Mouse (Mus musculus): ENCODE measurements at regions not wholly inside any gene's neighbourhood (a gene's known extent, or its start where the extent isn't known, plus 50 kb on each side); places are given as distances from the start of the nearest gene placed in this dataset.

- no peak for DNase-seq (ENCODE audit: low spot score in 2 of 2)
Measured at GRCm38 (mm10) chr12:106582760-106583159, 572.7 kb downstream of the Vrk1 start.

DNA sequence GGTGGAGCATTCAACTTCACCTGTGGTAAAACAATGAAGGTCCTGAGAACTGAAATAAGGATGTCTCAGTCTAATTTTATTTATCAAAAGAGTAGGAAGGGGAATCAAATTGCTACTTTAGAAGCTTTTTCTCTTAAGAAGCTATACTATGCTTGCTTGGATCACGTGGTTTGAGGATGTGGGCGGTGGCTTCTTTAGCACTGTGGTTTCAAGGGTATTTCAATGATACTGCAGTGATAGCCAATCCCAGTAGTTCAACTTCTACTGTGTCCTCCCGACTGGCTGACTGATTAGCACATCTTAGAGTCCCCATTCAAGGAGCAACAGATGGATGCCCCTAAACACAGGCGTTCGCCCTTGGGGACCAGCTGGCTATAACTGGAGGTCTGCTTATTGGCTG lies 575.6 kb downstream of the Vrk1 start:
- peak in 1 of 2 experiments; percentile 19 for DNase-seq (ENCODE audit: low spot score in 2 of 2)

- no peak for DNase-seq (ENCODE audit: low spot score in 2 of 2)
Measured at GRCm38 (mm10) chr12:106592686-106593085, 582.7 kb downstream of the Vrk1 start.

GRCm38 (mm10) chr12:106597636-106598035 lies 587.6 kb downstream of the Vrk1 start:
- no peak for DNase-seq (ENCODE audit: low spot score in 2 of 2)

DNA sequence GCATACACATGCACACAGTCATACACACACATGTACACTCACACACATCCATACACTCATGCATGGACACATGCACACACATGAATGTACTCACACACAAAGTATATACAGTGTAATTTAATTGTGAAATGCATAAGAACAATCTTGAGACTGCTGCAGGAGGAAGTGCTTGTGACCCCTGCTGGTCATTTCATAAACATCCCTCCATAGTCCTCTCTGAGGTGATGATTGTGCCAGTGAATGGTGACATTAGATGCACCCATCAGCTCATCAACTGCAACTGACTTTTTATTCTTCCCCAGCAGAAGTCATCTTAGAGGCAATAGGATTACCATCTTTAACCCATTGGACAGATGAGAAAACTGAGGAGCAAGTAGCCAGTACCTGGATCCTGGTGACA lies 597.2 kb downstream of the Vrk1 start:
- DNase-seq (ENCODE audit: low spot score in 2 of 2) = peak in 1 of 2 experiments; percentile 16

DNA sequence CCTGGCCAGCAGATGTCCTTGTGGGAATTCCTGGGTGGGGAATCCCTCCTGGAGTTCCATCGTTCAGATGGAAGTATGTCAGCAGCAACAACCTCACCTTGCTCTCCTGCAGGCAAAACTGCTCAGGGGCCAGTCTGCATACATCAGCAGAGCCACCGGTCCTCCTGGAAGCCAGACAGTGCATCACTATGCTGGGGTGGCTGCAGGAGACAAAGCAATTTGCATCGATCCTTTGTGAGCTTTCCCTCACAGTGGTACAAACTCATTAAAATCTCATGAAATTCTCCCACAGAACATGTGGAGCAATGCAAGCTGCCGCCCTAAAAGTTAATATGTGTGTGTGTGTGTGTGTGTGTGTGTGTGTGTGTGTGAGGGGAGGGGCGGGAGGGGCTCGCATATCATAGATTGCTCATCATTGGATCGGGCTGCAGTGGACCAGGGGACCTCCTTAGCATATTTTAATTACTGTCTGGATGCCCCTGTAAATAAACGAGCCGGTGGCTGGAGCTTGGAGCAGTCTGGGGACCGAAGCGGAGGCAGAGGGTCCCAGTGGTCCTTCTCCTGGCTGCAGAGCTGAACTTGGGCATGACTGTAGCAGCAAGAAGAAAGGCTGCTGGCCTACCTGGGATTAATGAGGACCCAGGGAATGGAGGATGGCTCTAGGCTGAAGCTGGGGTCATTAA lies 597.8 kb downstream of the Vrk1 start:
- no peak for DNase-seq (ENCODE audit: low spot score in 2 of 2)

DNA sequence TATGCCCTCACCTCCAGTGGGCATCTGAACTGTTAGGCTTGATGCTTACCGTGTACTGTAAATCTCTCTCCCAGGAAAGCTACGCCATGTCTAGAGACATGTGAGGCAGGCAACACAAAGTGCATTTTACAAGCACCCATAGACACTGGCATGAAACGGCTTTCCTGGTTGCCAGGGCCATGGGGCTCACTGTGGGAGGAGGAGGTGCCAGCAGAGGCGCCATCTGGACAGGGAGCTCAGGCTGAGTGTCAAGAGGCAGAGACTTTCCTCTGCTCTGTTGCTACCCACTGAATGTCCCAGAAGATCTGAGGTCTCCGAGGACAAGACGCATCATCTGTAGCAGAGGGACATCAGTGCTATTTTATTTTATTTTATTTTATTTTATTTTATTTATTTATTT lies 608.7 kb downstream of the Vrk1 start:
- DNase-seq (ENCODE audit: low spot score in 2 of 2) = no peak

DNA sequence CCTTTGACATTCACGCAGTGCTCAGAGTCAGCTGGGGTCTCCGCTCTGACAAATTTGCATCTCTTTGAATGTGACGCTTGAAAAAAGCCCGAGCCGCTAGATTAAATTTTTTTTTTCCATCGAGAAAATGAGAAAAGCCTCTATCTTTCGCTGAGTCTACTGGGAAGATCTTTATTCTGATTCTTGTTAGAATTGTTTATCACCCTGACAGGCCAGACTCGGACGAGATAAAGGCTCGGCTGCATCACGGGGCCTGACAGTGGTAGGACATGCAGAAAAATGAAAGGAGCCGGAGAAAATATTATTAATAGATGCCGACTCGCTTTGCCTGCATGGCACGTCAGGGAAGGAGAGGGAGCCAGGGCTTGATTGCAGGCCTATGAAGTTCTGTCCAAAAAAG lies 616.8 kb downstream of the Vrk1 start:
- DNase-seq (ENCODE audit: low spot score in 2 of 2) = no peak

GRCm38 (mm10) chr12:106632566-106632965 lies 622.5 kb downstream of the Vrk1 start:
- no peak for DNase-seq (ENCODE audit: low spot score in 2 of 2)

- DNase-seq (ENCODE audit: low spot score in 2 of 2) = peak in 1 of 2 experiments; percentile 53
Measured at GRCm38 (mm10) chr12:106633096-106633495, 623.1 kb downstream of the Vrk1 start.

DNA sequence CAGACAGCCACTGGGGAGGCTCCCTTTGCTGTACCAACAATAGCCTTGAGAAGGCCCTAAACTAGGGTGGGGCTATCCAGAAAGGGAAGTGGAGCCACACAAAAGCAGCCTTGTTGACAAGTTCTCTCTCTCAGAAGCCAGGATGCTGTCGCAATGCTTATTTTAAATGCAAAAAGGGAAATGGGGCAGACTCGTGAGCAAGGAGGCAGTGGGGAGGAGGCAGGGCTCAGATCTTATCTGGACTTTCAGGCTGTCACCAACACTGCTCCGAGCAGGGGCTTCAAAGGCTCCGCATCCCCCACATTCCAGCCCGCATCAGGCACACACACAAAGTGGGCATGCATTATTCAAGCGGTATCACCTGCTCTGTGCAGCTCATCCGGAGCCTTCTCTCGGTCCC lies 648.3 kb downstream of the Vrk1 start:
- peak; percentile 42 to 48 for DNase-seq (ENCODE audit: low spot score in 2 of 2)

DNA sequence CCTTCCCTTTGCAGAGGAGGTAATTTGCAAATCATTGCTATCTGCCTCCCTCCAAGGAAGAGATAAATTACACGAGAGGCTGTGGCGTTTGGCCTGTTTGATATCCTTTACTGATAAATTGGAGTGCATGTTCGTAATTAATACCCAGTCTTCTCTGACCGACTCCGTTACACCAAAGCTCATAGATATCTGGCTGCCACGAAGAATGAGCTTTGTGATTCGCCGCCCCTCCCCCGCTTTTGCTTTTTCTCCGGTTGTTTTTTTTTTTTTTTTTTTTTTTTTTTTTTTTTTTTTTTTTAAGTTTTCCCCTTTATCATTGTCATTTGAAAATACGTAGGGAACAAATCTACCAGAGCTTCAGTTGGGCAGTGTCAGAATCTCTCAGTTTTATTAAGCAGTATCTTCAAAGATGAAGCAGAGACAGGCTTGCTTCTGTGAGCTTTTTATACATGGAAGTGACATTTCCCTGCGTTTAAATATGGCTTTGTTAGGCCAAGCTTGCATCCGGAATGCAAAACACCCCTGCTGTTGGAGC lies 663.3 kb downstream of the Vrk1 start:
- DNase-seq (ENCODE audit: low spot score in 2 of 2) = no peak

- no peak for DNase-seq (ENCODE audit: low spot score in 2 of 2)
Measured at GRCm38 (mm10) chr12:106674741-106675140, 664.7 kb downstream of the Vrk1 start.

- no peak for DNase-seq (ENCODE audit: low spot score in 2 of 2)
Measured at GRCm38 (mm10) chr12:106676136-106676535, 666.1 kb downstream of the Vrk1 start.

- no peak for DNase-seq (ENCODE audit: low spot score in 2 of 2)
Measured at GRCm38 (mm10) chr12:106676566-106676965, 666.5 kb downstream of the Vrk1 start.

GRCm38 (mm10) chr12:106685986-106686385 lies 676.0 kb downstream of the Vrk1 start:
- no peak for DNase-seq (ENCODE audit: low spot score in 2 of 2)

GRCm38 (mm10) chr12:106687751-106688150 lies 677.7 kb downstream of the Vrk1 start:
- no peak for DNase-seq (ENCODE audit: low spot score in 2 of 2)

- DNase-seq (ENCODE audit: low spot score in 2 of 2) = no peak
Measured at GRCm38 (mm10) chr12:106688156-106688740, 678.2 kb downstream of the Vrk1 start.

- no peak for DNase-seq (ENCODE audit: low spot score in 2 of 2)
Measured at GRCm38 (mm10) chr12:106702958-106703357, 692.9 kb downstream of the Vrk1 start.

DNA sequence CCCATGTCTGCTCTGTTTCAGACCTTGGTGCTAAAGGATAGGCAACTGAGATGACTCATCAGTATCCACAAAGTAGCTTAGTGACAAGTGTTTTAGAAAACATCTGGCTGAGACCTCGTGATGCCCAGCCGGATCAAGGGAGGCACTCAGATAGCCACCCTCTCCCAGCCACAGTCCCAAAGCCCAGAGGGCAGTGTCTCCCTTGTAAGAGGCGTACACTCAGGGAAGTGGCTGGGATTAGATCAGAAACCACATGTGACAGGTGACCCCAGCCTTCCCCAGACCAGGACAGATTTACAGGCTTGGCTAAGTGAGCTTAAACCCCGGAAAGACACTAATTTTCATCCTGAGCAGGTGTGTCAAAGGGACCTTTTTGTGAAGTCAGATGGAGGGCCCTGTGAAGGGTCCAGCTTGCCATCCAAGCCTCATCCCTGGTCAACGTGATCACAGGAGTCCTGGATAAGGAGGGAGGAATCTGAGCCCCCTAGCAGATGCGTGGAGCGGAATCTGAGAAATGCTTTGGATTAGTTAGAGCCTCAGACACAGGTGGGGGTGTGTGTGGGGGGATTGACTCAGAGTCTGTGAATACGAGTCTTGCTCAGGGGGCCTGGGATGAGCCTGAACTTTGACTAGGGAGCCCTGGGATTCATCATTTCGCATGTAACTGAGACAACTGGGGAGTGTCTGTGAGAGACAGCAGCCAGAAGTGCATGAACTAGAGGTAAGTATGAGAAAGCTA lies 711.4 kb downstream of the Vrk1 start:
- DNase-seq (ENCODE audit: low spot score in 2 of 2) = no peak

DNA sequence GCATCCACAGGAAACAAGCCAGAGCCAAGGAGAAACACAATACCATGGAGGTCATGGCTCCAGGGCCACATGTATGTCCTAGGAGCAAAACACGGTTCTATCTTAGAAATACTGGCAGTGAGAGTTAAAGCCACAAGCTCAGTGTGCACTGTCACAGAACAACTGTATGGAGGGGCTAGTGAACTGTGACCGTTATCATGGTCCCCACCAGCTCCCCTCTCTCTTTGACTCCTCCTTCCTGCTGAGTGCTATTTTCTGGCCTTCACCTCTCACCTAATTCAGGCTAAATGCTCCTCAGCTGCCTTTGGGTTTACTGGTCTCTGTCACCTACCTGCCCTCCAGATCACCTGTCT lies 712.0 kb downstream of the Vrk1 start:
- DNase-seq (ENCODE audit: low spot score in 2 of 2) = no peak

GRCm38 (mm10) chr12:106722761-106723160 lies 712.7 kb downstream of the Vrk1 start:
- no peak for DNase-seq (ENCODE audit: low spot score in 2 of 2)

DNA sequence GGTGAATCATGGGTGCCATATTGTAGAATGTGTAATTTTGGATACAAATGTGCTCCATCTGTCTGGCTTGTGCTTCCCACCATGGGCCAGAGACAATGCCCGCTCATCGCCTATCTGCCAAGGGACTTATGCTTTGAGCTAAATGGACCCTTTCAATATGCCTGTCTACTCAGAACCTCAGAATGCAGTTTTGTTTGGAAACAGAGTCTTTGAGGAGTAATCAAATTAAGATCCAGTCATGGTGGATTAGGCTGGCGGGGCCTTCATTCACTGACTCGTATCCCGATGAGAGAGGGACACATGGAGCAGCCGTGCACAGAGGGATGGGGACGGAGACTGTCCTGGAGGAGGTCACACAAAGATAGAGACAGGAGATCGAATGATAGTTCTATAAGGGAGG lies 716.9 kb downstream of the Vrk1 start:
- DNase-seq (ENCODE audit: low spot score in 2 of 2) = no peak
